Mouse (Mus musculus) heart, postnatal 0 days (tissue): ENCODE data around the gene Nrf1. TPM values are rescaled to one million over a fixed set of nuclear protein-coding genes. Genes with fewer than 3 reads are reported as not detected.

Experiments used
- ATAC-seq: fragments of 200-750 bp; cut with Nextera tagmentation; 2 replicates; pipeline ENCODE4 v1.8.0; 2017; ENCODE audit warnings: low read depth, moderate number of reproducible peaks, moderate library complexity; ENCODE audit not compliant: insufficient read depth
- DNase-seq: peaks from one replicate; pipeline ENCODE4 v3.0.0-alpha.2; 2016; ENCODE audit warnings: low spot score
- H3K27ac ChIP-seq: fragments of 300-500 bp; sonication (generic); 2 replicates; pipeline ENCODE4 v1.5.1; 2014; ENCODE audit warnings: low read depth, mild to moderate bottlenecking
- H3K27me3 ChIP-seq: fragments of 300-500 bp; sonication (generic); 2 replicates; pipeline ENCODE4 v1.6.1; 2014; ENCODE audit warnings: low read length, mixed read lengths; ENCODE audit not compliant: control insufficient read depth, insufficient read depth
- H3K36me3 ChIP-seq: fragments of 300-500 bp; sonication (generic); replicated peaks from 2 replicates; pipeline ENCODE4 v1.6.1; 2014; ENCODE audit warnings: low read length, mixed read lengths; ENCODE audit not compliant: control insufficient read depth, insufficient read depth
- H3K4me1 ChIP-seq: fragments of 300-500 bp; sonication (generic); 2 replicates; pipeline ENCODE4 v1.6.1; 2014; ENCODE audit warnings: antibody characterized with exemption; ENCODE audit not compliant: control insufficient read depth, insufficient read depth
- H3K4me2 ChIP-seq: fragments of 300-500 bp; sonication (generic); 2 replicates; pipeline ENCODE4 v1.6.1; 2014; ENCODE audit warnings: low read depth, mild to moderate bottlenecking, low read length, moderate library complexity
- H3K4me3 ChIP-seq: fragments of 300-500 bp; sonication (generic); 2 replicates; pipeline ENCODE4 v1.5.1; 2014; ENCODE audit warnings: low read depth, low read length
- H3K9ac ChIP-seq: fragments of 300-500 bp; sonication (generic); replicated peaks from 2 replicates; pipeline ENCODE4 v1.6.1; 2014; ENCODE audit warnings: low read depth, low read length, mixed read lengths
- H3K9me3 ChIP-seq: fragments of 300-500 bp; sonication (generic); replicated peaks from 2 replicates; pipeline ENCODE4 v1.6.1; 2016; ENCODE audit warnings: low read length; ENCODE audit not compliant: control insufficient read depth
- CTCF ChIP-seq: IDR thresholded peaks from 2 replicates; pipeline ENCODE4 v1.5.1; 2016; ENCODE audit warnings: antibody characterized with exemption, control low read depth, low read depth
- EP300 ChIP-seq: IDR thresholded peaks from 2 replicates; pipeline ENCODE4 v1.6.1; 2016; ENCODE audit warnings: antibody characterized with exemption, low read depth
- WGBS: fragments of 180-500 bp; shearing (Covaris S2); extraction: QIAGEN DNeasy Blood & Tissue Kit; methylation state at CpG from one replicate; pipeline ENCODE4 v1.1.7; 2014; 5-methylcytosine and 5-hydroxymethylcytosine counted together
- polyA plus RNA-seq: library from polyadenylated mRNA; unstranded; fragments of >200 nt; fragmentation: Nextera tagmentation; extraction: Ambion mirVana; gene quantifications from 2 replicates; pipeline ENCODE4 v1.2.1, GENCODE M21; 2015
- total RNA-seq: library from RNA; depleted of rRNA; stranded (reverse); fragments of >200 nt; gene quantifications from 2 replicates; pipeline ENCODE4 v1.2.3, GENCODE M21; 2014; ENCODE audit warnings: low replicate concordance

Gene Nrf1
- total and polyA plus RNA-seq, 2 experiments from 2014 or later = 14.1 to 90.1 TPM

- Histone ChIP-seq H3K27ac (no peak overlapping the region), H3K4me3 (no peak overlapping the region), H3K9ac (no peak overlapping the region), H3K36me3 (no peaks in the 10 kb centered on the region), H3K4me1 (no peaks in the 10 kb centered on the region), H3K9me3 (no peaks in the 10 kb centered on the region), H3K4me2 (no peak overlapping the region), H3K27me3 (no peaks in the 10 kb centered on the region)
- DNase-seq = no peak
- no peak for TF ChIP-seq CTCF
- no peak for ATAC-seq
- 37% methylated on average over 2 of the region's 2 CpGs for WGBS
These were observed 34.3 kb upstream of the Nrf1 start for GRCm38 (mm10) chr6:30013520-30013919.

GRCm38 (mm10) chr6:30014187-30014864 is 33.5 kb upstream of the Nrf1 start:
- TF ChIP-seq EP300 (no peak), CTCF (no peak)
- Histone ChIP-seq H3K4me2 (no peak overlapping the region), H3K4me3 (no peak overlapping the region), H3K36me3 (no peaks in the 10 kb centered on the region), H3K9me3 (no peaks in the 10 kb centered on the region), H3K9ac (no peak overlapping the region), H3K27me3 (no peaks in the 10 kb centered on the region), H3K27ac (no peak overlapping the region), H3K4me1 (no peaks in the 10 kb centered on the region)
- ATAC-seq = no peak
- DNase-seq = no peak
- WGBS = 64% methylated on average over 5 of the region's 5 CpGs

GRCm38 (mm10) chr6:30021241-30021640 is 26.5 kb upstream of the Nrf1 start:
- Histone ChIP-seq H3K9ac (no peak overlapping the region), H3K4me3 (no peak overlapping the region), H3K36me3 (no peaks in the 10 kb centered on the region), H3K4me1 (no peaks in the 10 kb centered on the region), H3K4me2 (no peak overlapping the region), H3K9me3 (no peaks in the 10 kb centered on the region), H3K27ac (no peak overlapping the region), H3K27me3 (no peaks in the 10 kb centered on the region)
- no peak for TF ChIP-seq CTCF
- no peak for TF ChIP-seq EP300
- 86% methylated on average over 1 of the region's 1 CpGs for WGBS
- DNase-seq (no peak), ATAC-seq (no peak)

GRCm38 (mm10) chr6:30021656-30022055 is 26.1 kb upstream of the Nrf1 start:
- Histone ChIP-seq H3K4me2 (no peak overlapping the region), H3K27me3 (no peaks in the 10 kb centered on the region), H3K4me3 (no peak overlapping the region), H3K27ac (no peak overlapping the region), H3K9ac (no peak overlapping the region), H3K4me1 (no peaks in the 10 kb centered on the region), H3K9me3 (no peaks in the 10 kb centered on the region), H3K36me3 (no peaks in the 10 kb centered on the region)
- DNase-seq (no peak), ATAC-seq (no peak)
- no peak for TF ChIP-seq EP300
- no peak for TF ChIP-seq CTCF
- whole genome bisulfite sequencing = 68% methylated on average over 5 of the region's 5 CpGs

GRCm38 (mm10) chr6:30026799-30027198 is 21.0 kb upstream of the Nrf1 start:
- no peak overlapping the region for H3K27ac ChIP-seq
- H3K4me3 ChIP-seq = no peak overlapping the region
- TF ChIP-seq CTCF (no peak), EP300 (no peak)
- no peak overlapping the region for H3K9ac ChIP-seq
- peak; percentile 55; the same call in 1 of the 2 replicates for ATAC-seq
- no peaks in the 10 kb centered on the region for H3K9me3 ChIP-seq
- H3K4me2 ChIP-seq = no peak overlapping the region; the same call in 1 of the 2 replicates
- no peaks in the 10 kb centered on the region for H3K36me3 ChIP-seq
- WGBS = 35% methylated on average over 10 of the region's 10 CpGs
- H3K4me1 ChIP-seq = no peaks in the 10 kb centered on the region
- no peaks in the 10 kb centered on the region for H3K27me3 ChIP-seq
- DNase-seq = peak; percentile 66

GRCm38 (mm10) chr6:30028358-30028757 is 19.4 kb upstream of the Nrf1 start:
- no peak for DNase-seq
- Histone ChIP-seq H3K4me3 (no peak overlapping the region), H3K4me2 (no peak overlapping the region), H3K4me1 (no peaks in the 10 kb centered on the region), H3K27ac (no peak overlapping the region), H3K27me3 (no peaks in the 10 kb centered on the region), H3K9ac (no peak overlapping the region), H3K9me3 (no peaks in the 10 kb centered on the region), H3K36me3 (no peaks in the 10 kb centered on the region)
- 84% methylated on average over 4 of the region's 4 CpGs for WGBS
- TF ChIP-seq EP300 (no peak), CTCF (no peak)
- no peak for ATAC-seq
